Mouse (Mus musculus): ENCODE results near the gene Igf1r. TPM values are rescaled to one million over a fixed set of nuclear protein-coding genes. Genes with fewer than 3 reads are reported as not detected.
A peak's percentile ranks its signal among the peaks of the same experiment; 100 is the strongest.
"Not testable (repeated sequence)": the region's sequence is repeated elsewhere in the genome, so short reads cannot be mapped to it uniquely, and the experiment has no call there.

Gene Igf1r
- polyA plus RNA-seq, 1 experiment from 2014 or later, result 25.2 TPM

DNA sequence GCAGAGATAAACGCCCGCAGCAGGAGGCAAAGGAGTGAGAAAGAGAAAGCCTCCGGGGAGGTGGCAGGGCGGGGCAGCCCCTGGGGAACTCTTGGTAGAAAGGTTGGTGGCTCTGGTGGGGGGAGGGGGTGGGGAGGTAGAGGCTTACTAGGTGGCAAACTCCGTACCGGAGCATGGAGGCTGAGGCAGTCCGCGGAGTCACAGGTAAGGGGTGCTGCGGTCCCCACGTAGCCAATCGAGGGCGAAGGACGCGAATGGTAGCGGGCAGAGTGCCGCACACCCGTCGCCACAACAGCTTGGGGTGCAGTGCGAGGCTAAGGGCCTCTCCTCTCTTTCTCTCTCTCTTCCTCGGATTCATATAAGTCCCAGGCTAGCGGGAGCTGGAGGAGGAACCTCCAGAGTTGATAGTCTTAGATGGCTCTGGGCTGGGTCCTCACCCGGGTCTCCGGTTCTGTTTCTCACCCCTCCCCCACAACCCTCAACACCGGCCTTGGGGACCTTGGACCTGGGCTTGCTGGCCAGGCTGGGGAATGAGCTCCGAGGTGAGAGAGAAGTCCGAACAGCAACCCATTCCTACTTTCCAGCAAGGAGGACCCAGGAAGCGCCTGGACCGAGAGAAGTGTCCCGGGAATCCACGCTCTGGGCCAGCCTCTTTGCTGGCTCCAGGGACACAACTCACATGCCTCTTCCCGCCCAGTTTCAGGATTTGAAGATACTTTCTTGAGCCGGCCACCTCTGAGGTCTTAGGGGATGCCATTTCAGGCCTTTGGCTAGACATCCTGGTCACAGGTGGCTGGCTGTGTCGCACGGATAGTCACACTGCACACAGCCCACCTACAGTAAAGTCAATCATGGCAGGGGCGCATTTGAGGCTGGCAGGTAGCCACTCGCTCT is 323.5 kb downstream of the Igf1r start:
- Histone ChIP-seq H3K27me3 (peaks cover 29% of the 10 kb centered on the region), H3K4me3 (peak overlapping the region; percentile 37), H3K36me3 (ENCODE audit: poor library complexity, severe bottlenecking) (no peaks in the 10 kb centered on the region), H3K4me2 (peak overlapping the region; percentile 64), H3K27ac (no peak overlapping the region), H3K9ac (peak overlapping the region; percentile 30), H3K9me3 (replicated peaks) (no peaks in the 10 kb centered on the region), H3K4me1 (peaks cover 10% of the 10 kb centered on the region)
- ATAC-seq, result no peak
- WGBS, result 4% methylated on average over 35 of the region's 36 CpGs

DNA sequence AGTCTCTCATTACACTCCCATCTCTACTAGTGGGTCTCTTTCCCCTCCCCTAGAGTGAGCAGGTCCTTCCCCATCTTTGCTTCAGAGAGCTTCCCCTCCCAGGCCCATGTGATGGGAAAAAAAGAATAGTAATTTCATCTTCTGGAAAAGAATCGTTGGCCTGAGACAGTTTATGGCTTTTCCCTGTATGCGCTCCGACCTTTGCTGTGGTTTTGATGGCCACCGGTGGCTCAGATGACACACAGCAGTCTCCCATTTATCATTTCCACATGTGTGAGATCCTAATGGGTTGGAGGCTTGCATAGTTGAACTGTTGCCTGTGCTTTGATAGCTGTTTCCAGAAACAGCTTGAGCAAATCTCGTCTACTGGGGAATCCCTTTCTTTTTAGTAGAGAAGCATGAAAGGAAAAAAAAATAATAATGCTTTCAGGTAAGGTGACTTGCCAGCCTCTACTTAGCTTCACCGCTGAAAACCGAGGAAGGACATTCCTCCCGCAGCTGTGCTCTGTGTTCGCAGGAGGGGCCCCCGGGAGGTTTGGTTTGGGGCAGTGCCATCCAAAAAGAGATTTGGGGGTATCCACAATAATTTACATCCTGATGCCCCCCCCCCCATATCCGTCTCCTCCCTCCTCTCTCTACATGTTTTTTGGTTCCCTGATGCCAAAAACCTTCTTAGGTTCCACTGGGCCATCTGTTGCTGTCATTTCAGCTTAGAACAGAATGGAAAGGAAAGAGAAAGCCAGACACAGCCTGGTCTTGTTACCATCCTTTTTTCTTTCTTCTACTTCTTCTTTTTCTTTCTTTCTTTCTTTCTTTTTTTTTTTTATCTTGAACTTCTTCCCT is 324.6 kb downstream of the Igf1r start:
- Histone ChIP-seq H3K4me3 (no peak overlapping the region), H3K27ac (no peak overlapping the region), H3K36me3 (ENCODE audit: poor library complexity, severe bottlenecking) (no peaks in the 10 kb centered on the region), H3K9ac (no peak overlapping the region), H3K4me2 (no peak overlapping the region), H3K9me3 (replicated peaks) (no peaks in the 10 kb centered on the region), H3K4me1 (peaks cover 10% of the 10 kb centered on the region), H3K27me3 (peaks cover 29% of the 10 kb centered on the region)
- WGBS, result 41% methylated on average over 11 of the region's 11 CpGs
- no peak for ATAC-seq

DNA sequence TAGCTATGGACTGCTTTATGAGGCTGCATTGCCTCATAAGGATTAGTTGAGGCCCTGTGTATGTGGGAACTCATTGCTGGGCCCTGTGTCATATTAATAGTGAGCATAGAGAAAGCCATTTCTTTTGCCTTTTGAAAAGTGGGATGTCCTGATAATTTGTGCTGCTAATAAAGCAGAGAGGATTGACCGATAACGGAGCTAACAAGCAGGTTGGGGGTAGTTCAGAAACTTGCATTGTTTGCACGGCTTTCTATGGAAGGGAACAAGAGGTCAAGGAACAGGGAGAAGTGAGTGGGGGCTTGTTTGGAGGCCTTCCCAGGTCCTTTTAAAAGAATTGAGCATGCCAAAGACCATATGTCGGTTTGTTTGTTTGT is 325.3 kb downstream of the Igf1r start:
- H3K9ac ChIP-seq, result no peak overlapping the region
- WGBS, result 38% methylated on average over 4 of the region's 4 CpGs
- no peak overlapping the region for H3K4me2 ChIP-seq
- peaks cover 29% of the 10 kb centered on the region for H3K27me3 ChIP-seq
- H3K4me1 ChIP-seq, result peaks cover 10% of the 10 kb centered on the region
- no peaks in the 10 kb centered on the region for H3K36me3 ChIP-seq (ENCODE audit: poor library complexity, severe bottlenecking)
- H3K9me3 ChIP-seq (replicated peaks), result no peaks in the 10 kb centered on the region
- H3K4me3 ChIP-seq, result no peak overlapping the region
- no peak for ATAC-seq
- no peak overlapping the region for H3K27ac ChIP-seq

DNA sequence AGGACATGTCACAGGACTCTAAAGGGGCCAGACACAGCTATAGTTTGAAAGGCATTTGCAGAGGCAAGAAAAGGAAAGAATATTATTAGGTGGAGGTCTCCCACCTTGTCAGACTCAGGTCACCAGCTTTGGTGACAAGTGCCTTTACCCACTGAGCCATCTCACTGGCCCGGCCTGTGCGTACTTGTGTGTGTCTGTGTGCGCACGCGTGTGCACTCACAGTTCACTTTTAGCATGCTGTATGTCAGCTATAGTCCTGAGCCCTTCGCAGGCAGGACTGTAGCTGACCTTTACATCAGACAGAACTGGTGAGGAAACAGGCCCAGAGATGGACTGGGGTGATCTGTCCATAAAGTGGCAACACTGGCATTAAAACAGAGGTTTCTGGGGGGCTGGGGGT is 325.8 kb downstream of the Igf1r start:
- ATAC-seq, result no peak
- H3K4me2 ChIP-seq, result no peak overlapping the region
- 95% methylated on average over 6 of the region's 6 CpGs for WGBS
- H3K27me3 ChIP-seq, result peaks cover 29% of the 10 kb centered on the region
- H3K36me3 ChIP-seq (ENCODE audit: poor library complexity, severe bottlenecking), result no peaks in the 10 kb centered on the region
- H3K27ac ChIP-seq, result no peak overlapping the region
- no peak overlapping the region for H3K9ac ChIP-seq
- no peak overlapping the region for H3K4me3 ChIP-seq
- peaks cover 10% of the 10 kb centered on the region for H3K4me1 ChIP-seq
- H3K9me3 ChIP-seq (replicated peaks), result no peaks in the 10 kb centered on the region

DNA sequence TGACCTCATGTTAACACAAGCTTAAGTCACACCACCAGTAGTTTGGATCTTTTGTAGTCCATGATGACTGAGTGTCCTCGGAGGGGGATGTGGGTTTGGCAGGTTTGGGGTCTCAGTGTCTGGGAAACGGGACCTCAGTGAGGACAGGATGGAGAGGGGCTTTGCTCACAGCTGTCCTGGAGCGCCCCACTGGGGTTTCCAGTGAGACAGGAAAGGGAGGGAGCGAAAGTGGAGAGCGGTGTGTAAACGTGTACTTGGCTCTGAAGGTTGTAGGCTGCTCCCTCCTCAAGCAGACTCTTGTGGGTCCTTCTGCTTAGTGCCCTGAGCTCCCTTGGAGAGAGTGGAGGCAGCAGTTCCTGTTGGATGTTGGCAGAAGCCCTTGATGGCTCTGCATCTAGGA is 326.3 kb downstream of the Igf1r start:
- H3K9ac ChIP-seq, result no peak overlapping the region
- 81% methylated on average over 6 of the region's 6 CpGs for WGBS
- no peak overlapping the region for H3K27ac ChIP-seq
- ATAC-seq, result no peak
- peaks cover 29% of the 10 kb centered on the region for H3K27me3 ChIP-seq
- no peaks in the 10 kb centered on the region for H3K9me3 ChIP-seq (replicated peaks)
- no peaks in the 10 kb centered on the region for H3K36me3 ChIP-seq (ENCODE audit: poor library complexity, severe bottlenecking)
- H3K4me3 ChIP-seq, result no peak overlapping the region
- H3K4me2 ChIP-seq, result no peak overlapping the region
- H3K4me1 ChIP-seq, result peaks cover 10% of the 10 kb centered on the region

DNA sequence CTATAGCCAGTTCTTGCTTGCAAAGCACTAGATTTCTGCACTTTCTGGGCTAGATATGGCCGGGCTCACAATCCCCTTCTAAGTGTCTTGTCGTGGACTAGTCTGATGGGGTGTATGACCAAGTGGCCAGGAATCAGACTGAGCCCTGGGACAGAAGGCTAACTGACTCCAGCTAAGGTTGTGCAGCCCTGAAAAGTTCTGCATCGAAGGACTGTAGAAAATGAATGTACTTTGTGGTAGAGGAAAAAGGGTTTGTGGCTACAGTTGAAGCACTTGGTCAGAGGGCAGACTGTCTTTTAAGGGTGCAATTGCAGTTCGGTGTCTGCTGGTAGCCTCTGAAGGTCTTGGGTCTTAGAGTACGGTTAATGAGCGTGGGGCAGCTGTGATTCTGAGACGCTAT is 326.9 kb downstream of the Igf1r start:
- no peak for ATAC-seq
- H3K27me3 ChIP-seq, result peaks cover 29% of the 10 kb centered on the region
- H3K27ac ChIP-seq, result no peak overlapping the region
- H3K9ac ChIP-seq, result no peak overlapping the region
- H3K36me3 ChIP-seq (ENCODE audit: poor library complexity, severe bottlenecking), result no peaks in the 10 kb centered on the region
- no peak overlapping the region for H3K4me3 ChIP-seq
- WGBS, result 89% methylated on average over 7 of the region's 7 CpGs
- H3K9me3 ChIP-seq (replicated peaks), result no peaks in the 10 kb centered on the region
- peaks cover 10% of the 10 kb centered on the region for H3K4me1 ChIP-seq
- H3K4me2 ChIP-seq, result no peak overlapping the region

DNA sequence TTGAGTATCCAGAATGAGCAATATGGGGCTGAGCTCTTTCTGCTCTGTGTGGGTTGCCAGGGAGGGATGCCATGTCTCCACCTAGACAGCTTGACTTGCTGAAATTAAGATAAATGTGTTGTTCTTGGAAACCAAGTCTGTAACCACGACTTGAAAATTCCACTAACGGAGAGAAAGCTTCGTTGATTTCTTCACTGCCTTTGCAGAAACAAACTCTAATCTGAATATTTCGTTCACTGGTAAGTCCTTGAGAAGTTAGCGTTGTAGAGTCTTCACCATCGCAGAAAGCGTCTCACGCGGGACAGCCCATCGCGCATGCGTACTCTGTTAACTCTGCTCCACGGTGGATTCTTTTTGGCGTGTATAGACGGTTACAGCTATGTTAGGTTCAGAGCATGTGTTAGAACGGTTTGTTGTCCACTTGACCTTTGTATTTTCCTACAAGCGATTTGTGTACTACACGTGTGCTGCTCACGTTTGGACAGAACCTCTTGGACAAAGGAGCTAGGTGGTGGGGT is 327.8 kb downstream of the Igf1r start:
- 94% methylated on average over 19 of the region's 19 CpGs for WGBS
- Histone ChIP-seq H3K27me3 (peaks cover 23% of the 10 kb centered on the region), H3K36me3 (ENCODE audit: poor library complexity, severe bottlenecking) (no peaks in the 10 kb centered on the region), H3K9me3 (replicated peaks) (no peaks in the 10 kb centered on the region), H3K4me1 (peaks cover 10% of the 10 kb centered on the region), H3K9ac (no peak overlapping the region), H3K4me3 (no peak overlapping the region), H3K4me2 (no peak overlapping the region), H3K27ac (no peak overlapping the region)
- no peak for ATAC-seq

DNA sequence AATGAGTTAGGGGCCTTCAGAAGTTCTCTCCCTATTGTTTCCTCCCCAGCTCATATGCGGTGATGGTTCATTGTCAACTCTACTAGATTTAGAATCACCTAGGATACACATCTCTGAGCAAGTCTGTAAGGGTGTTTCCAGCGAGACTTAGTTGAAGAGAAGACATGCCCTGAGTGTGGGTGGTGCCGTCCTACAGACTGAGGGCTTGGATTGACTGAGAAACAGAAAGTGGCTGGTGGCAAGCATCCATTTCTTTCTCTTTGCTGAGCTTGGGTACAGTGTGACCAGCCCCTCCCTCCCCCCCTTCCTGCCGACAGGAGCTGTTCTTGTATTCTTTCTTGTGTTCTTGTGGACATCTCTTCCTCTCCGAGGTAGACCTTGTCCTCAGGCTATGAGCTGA is 328.7 kb downstream of the Igf1r start:
- Histone ChIP-seq H3K27ac (no peak overlapping the region), H3K36me3 (ENCODE audit: poor library complexity, severe bottlenecking) (no peaks in the 10 kb centered on the region), H3K9me3 (replicated peaks) (no peaks in the 10 kb centered on the region), H3K4me2 (no peak overlapping the region), H3K4me3 (no peak overlapping the region), H3K9ac (no peak overlapping the region), H3K27me3 (peaks cover 14% of the 10 kb centered on the region), H3K4me1 (peaks cover 1% of the 10 kb centered on the region; the same call in 1 of the 2 replicates)
- WGBS, result 81% methylated on average over 5 of the region's 5 CpGs
- no peak for ATAC-seq

DNA sequence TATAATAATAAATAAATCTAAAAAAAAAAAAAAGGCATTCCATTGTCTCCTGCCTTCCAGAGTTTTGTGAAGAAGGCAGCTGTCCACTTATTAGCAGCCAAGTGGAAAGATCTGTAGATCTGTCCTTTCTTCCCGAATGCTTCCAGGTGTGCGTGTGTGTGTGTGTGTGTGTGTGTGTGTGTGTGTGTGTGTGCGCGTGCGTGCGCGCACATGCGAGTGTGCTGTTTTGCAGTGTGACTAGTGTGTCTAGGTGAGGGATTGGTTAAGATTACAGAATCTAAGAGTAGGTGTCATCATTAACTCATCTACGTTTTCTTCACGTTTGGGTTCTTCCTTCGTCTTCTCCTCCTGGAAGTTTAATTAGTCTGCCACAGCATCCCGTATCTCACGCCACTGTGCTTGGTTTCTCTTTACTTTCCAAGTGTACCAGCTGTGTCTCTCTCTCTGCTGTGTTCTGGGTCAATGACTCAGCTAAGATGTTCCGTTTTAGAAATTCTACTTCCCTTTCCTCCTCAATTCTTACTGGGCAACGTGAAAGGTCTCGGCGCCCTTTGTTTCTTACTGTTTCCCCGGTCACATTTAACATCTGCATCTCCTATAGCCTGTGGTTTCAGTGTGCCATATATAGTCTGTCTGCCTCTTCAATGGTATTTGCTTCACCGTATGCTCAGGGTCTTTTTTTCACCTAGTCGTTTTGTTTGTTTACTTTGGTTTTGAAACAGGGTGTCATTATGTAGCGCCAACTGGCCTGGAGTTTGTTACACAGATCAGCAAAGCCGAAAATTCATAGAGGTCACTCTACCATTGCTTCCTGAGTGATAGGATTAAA is 329.9 kb downstream of the Igf1r start:
- no peaks in the 10 kb centered on the region for H3K4me1 ChIP-seq
- H3K4me2 ChIP-seq, result no peak overlapping the region
- H3K9me3 ChIP-seq (replicated peaks), result no peaks in the 10 kb centered on the region
- ATAC-seq, result no peak
- 93% methylated on average over 22 of the region's 22 CpGs for WGBS
- H3K27me3 ChIP-seq, result 0 out of 2 replicates have a peak, but pooled peaks cover 6% of the 10 kb centered on the region
- H3K9ac ChIP-seq, result no peak overlapping the region
- no peaks in the 10 kb centered on the region for H3K36me3 ChIP-seq (ENCODE audit: poor library complexity, severe bottlenecking)
- H3K27ac ChIP-seq, result no peak overlapping the region
- H3K4me3 ChIP-seq, result no peak overlapping the region

DNA sequence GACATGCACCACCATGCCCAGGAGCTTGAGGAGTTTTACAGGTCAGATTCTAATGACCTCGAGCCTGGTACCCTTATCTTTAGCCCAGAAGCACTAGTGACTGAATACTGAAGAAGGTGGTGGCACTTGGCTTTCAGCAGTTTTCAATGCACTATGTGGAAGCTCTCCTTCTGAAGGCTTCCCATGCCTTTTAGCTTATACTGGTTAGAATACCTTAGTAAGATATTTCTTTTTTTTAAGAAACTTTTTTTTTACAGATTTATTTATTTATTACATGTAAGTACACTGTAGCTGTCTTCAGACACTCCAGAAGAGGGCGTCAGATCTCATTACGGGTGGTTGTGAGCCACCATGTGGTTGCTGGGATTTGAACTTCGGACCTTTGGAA is 330.5 kb downstream of the Igf1r start:
- not testable (repeated sequence) for H3K4me3 ChIP-seq; H3K4me2 ChIP-seq; H3K27me3 ChIP-seq; H3K27ac ChIP-seq; H3K9ac ChIP-seq; H3K4me1 ChIP-seq; H3K36me3 ChIP-seq (ENCODE audit: poor library complexity, severe bottlenecking); ATAC-seq; H3K9me3 ChIP-seq (replicated peaks)
- WGBS, result 89% methylated on average over 4 of the region's 4 CpGs
